Mouse (Mus musculus): ENCODE data around the gene Inmt.

DNA sequence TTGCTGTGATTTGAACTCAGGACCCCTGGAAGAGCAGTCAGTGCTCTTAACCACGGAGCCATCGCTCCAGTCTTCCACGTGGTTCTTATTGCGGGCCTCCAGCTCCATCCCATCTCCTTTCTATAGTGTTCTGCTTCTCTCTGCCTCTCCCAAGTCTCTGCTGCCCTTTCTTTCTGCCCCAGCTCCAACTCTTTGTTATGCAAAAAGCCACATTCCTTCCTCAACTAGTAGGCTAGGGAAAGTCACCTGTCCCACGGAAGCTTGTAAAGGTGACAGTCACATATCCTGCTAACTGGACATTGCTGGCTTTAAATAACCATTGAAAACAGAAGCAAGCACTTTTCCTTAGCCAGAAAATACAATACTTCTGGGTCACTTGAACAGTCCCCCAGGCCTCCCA is 5.0 kb downstream of the Inmt start:
- no peak for TF ChIP-seq EP300 (optimal IDR thresholded peaks at IDR 0.05)
- no peak for TF ChIP-seq CTCF (IDR thresholded peaks at IDR 0.05; ENCODE audit: low read depth)

Measured in stomach, postnatal 0 days (tissue).